Mouse (Mus musculus) bone marrow, adult 2 months (tissue): ENCODE data around the gene Olfr247. TPM values are rescaled to one million over a fixed set of nuclear protein-coding genes. Genes with fewer than 3 reads are reported as not detected.
"Not testable (repeated sequence)": the region's sequence is repeated elsewhere in the genome, so short reads cannot be mapped to it uniquely, and the experiment has no call there.

Experiments
- H3K27ac ChIP-seq: fragments of 200-500 bp; 2 replicates; pipeline ENCODE4 v1.5.1; 2012; ENCODE audit warnings: low read depth, mild to moderate bottlenecking, control low read depth, inconsistent platforms, low read length; ENCODE audit not compliant: control insufficient read depth, poor library complexity, insufficient read depth
- H3K4me1 ChIP-seq: fragments of 200-500 bp; 2 replicates; pipeline ENCODE4 v1.6.1; 2011; ENCODE audit warnings: low read length; ENCODE audit not compliant: control insufficient read depth, insufficient read depth
- H3K4me3 ChIP-seq: fragments of 200-500 bp; replicated peaks from 2 replicates; pipeline ENCODE3; 2011; ENCODE audit warnings: mild to moderate bottlenecking, low read depth, low read length, control low read depth; ENCODE audit not compliant: control insufficient read depth
- CTCF ChIP-seq: fragments of 200-500 bp; IDR thresholded peaks from 2 replicates; pipeline ENCODE4 v1.5.1; 2011; ENCODE audit warnings: low read length, control low read depth; ENCODE audit not compliant: control insufficient read depth, insufficient read depth
- POLR2A ChIP-seq: fragments of 200-500 bp; IDR thresholded peaks from 2 replicates; pipeline ENCODE4 v1.6.1; 2011; ENCODE audit warnings: low read depth, mild to moderate bottlenecking, control low read depth, low read length, borderline replicate concordance; ENCODE audit not compliant: control insufficient read depth
- WGBS: fragments of 180-500 bp; shearing (Covaris S2); methylation state at CpG from one replicate; pipeline ENCODE4 v1.1.7; 2018; 5-methylcytosine and 5-hydroxymethylcytosine counted together
- polyA plus RNA-seq: library from polyadenylated mRNA; stranded (reverse); fragments of >200 nt; gene quantifications from 2 replicates; pipeline ENCODE4 v1.2.4, GENCODE M21; 2011; ENCODE audit warnings: low replicate concordance; ENCODE audit not compliant: missing spikeins, insufficient read depth, insufficient read length

Gene Olfr247
- polyA plus RNA-seq, result not detected in 2 replicates

DNA sequence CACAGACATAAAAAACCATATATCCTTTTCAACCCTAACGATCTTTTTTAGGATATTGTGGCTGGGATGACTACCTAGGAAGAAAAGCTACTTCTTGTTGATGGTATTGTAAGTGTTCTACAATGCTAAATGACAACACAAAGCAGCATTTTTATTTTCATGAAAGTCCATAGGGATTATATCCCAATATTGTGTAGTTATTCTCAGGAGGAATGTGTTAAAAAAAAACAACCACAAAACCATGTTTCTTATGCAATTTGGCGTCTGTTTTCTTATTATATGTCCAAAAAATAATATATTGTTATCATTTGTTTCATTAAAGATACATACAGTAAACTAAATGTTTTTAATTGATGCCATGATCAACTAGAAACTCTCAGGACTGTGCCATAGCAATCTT, at the start of gene Olfr247:
Olfr247 (minus strand) TSS at position 101 of the 400 bp plus-strand sequence.
- not testable (repeated sequence) for H3K27ac ChIP-seq, H3K4me3 ChIP-seq, H3K4me1 ChIP-seq
- WGBS, result no CpG with 5 or more reads among the region's 2 CpGs

DNA sequence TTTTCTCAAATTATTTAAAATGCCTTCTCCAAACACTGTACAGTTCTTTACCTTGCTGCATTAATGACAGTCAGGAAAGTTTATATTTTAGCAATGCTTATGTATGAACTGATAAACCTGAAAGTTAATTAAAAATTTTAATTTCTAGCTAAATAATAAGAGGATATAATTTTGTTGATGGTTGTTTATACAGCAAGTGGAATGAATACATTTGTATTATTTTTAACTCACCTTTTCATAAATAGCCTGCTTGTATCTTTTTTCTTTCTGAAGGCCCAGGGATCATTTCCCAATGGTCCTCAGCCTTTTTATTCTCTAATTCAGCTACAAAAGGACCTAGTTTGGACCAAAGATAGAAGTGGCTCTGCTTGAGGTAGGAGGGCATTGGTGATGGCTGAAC, 36.4 kb upstream of the Olfr247 start, which contains the start of gene Olfr820:
Olfr820 (plus strand) TSS at position 301 of the 400 bp plus-strand sequence.
- Histone ChIP-seq H3K4me1 (no peaks in the 10 kb centered on the region), H3K4me3 (no peak within 1 kb of the TSS), H3K27ac (no peak within 1 kb of the TSS)
- TF ChIP-seq CTCF, result no peak
- TF ChIP-seq POLR2A, result no peak

DNA sequence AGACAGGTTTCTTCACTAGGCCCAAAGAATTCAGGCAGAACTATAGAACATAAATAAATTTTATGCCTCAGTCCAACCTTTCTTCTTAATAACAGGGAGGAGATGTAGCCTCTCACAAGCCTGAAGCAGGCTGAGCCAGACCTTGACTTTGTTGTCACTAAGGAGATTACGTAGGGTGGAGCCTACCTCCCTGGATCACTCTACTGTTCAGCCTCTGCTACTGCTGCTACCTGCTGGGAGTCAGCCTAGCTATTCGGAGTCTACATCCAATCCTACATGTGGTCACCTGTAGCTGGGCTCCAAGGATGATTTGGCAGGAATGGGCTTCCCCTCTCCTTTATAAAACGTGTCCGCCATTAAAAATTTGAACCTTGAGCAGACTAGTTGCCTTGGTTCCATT, 29.4 kb upstream of the Olfr247 start:
- H3K4me1 ChIP-seq, H3K27ac ChIP-seq, H3K4me3 ChIP-seq: not testable (repeated sequence)
- 83% methylated on average over 4 of the region's 4 CpGs for WGBS

DNA sequence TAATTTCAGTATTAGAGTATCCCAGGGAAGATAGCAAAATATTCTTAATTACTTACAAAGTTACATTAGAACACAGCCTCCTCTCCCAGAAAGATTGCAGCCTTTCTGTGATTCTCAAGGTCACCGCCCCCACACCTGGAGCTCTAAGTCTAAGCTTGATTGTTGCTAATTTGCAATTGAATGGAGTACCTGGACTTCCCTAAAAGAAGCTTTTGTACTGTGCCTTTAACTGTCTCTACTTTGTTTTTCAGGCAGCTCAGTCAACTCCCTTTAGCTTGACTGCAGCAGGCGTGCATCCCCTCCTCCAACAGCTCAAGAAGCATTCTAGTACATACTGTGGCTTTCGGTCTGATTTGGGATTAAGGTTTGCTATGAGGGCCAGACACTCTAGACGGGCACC, 28.2 kb upstream of the Olfr247 start:
- not testable (repeated sequence) for H3K27ac ChIP-seq, H3K4me3 ChIP-seq, H3K4me1 ChIP-seq
- WGBS, result 71% methylated on average over 4 of the region's 4 CpGs

DNA sequence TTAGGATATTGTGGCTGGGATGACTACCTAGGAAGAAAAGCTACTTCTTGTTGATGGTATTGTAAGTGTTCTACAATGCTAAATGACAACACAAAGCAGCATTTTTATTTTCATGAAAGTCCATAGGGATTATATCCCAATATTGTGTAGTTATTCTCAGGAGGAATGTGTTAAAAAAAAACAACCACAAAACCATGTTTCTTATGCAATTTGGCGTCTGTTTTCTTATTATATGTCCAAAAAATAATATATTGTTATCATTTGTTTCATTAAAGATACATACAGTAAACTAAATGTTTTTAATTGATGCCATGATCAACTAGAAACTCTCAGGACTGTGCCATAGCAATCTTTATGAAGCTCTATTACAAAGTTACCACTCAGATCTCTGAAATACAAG, 9.0 kb upstream of the Olfr247 start, which contains the start of gene Gm10310:
Gm10310 (minus strand) TSS at position 101 of the 400 bp plus-strand sequence.
- WGBS, result no CpG with 5 or more reads among the region's 1 CpGs

DNA sequence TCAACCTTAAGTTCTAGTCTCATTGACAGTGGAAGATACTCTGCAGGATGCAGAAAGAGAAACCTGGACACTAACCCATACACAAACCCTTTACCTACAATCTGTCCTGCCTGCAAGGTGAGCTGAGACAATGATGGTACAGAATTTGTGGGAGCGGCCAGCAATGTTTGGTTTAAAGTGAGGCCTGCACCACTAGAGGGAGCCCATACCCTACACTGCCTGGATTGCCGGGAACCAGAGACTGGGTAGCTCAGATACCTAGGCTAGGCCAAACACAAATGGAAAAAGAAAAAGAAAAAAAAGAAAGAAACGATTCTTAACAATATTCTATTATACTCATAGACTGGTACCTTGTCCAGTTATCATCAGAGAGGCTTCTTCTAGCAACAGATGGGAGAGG, 5.9 kb upstream of the Olfr247 start:
- H3K27ac ChIP-seq, H3K4me3 ChIP-seq, H3K4me1 ChIP-seq: not testable (repeated sequence)
- no CpG with 5 or more reads among the region's 3 CpGs for WGBS

More for the DNA sequence above, 9.0 kb upstream of the Olfr247 start, which contains the start of gene Gm10310:
- not testable (repeated sequence) for H3K27ac ChIP-seq, H3K4me3 ChIP-seq, H3K4me1 ChIP-seq

DNA sequence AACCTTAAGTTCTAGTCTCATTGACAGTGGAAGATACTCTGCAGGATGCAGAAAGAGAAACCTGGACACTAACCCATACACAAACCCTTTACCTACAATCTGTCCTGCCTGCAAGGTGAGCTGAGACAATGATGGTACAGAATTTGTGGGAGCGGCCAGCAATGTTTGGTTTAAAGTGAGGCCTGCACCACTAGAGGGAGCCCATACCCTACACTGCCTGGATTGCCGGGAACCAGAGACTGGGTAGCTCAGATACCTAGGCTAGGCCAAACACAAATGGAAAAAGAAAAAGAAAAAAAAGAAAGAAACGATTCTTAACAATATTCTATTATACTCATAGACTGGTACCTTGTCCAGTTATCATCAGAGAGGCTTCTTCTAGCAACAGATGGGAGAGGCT, 2.9 kb downstream of the Olfr247 start:
- not testable (repeated sequence) for H3K4me1 ChIP-seq, H3K27ac ChIP-seq, H3K4me3 ChIP-seq
- no CpG with 5 or more reads among the region's 3 CpGs for WGBS

DNA sequence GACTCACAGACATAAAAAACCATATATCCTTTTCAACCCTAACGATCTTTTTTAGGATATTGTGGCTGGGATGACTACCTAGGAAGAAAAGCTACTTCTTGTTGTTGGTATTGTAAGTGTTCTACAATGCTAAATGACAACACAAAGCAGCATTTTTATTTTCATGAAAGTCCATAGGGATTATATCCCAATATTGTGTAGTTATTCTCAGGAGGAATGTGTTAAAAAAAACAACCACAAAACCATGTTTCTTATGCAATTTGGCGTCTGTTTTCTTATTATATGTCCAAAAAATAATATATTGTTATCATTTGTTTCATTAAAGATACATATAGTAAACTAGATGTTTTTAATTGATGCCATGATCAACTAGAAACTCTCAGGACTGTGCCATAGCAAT, 8.8 kb downstream of the Olfr247 start, which contains the start of gene Olfr819:
Olfr819 (minus strand) TSS at position 101 of the 400 bp plus-strand sequence.
- H3K27ac ChIP-seq, H3K4me1 ChIP-seq, H3K4me3 ChIP-seq: not testable (repeated sequence)
- 60% methylated on average over 2 of the region's 2 CpGs for WGBS

DNA sequence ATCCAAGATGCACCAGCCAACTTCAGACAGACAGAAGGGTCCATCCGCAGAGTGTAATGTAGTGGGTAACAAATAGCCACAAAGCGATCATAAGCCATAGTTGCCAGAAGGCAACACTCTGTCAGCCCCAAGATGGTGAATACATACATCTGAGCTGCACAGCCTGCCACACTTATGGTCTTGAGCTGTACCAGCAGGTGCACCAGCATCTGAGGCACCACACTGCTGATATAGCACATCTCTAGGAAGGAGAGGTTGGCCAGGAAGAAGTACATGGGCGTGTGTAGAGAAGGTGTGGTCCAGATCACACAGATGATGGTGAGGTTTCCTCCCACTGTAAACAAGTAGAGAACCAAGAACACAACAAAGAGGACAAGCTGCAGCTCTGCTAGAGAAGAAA, 9.7 kb downstream of the Olfr247 start:
- not testable (repeated sequence) for H3K4me3 ChIP-seq, H3K27ac ChIP-seq, H3K4me1 ChIP-seq
- WGBS, result 82% methylated on average over 2 of the region's 3 CpGs

DNA sequence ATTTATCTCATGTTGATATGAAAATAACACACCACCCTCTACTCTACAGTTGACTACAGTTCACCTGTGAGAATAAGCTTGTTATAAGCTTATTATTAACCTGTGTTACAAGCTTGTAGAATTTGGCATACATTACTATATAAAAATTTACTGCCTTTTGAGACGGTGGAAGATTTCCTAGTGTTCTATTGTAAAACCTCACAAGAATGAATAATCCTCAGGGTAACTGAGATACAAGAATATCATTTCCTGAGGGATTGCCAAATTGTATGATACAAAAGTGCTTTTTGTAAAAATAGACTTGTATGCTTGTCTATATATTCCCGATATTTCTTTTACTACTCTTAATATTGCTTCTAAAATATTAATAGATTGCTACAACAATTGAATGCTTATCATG, 26.9 kb downstream of the Olfr247 start, which contains the start of gene Olfr818:
Olfr818 (minus strand) TSS at position 101 of the 400 bp plus-strand sequence.
- TF ChIP-seq CTCF (no peak), POLR2A (no peak)
- no peaks in the 10 kb centered on the region for H3K4me1 ChIP-seq
- WGBS, result 82% methylated on average over 2 of the region's 2 CpGs
- no peak within 1 kb of the TSS for H3K27ac ChIP-seq
- no peak within 1 kb of the TSS for H3K4me3 ChIP-seq

Other genes with a start within 250 kb of the Olfr247 start
- gene Olfr805, start 246.8 kb downstream of the Olfr247 start, polyA plus RNA-seq, result 0.61 TPM in 1 of 2 replicates, not detected in the other
- not detected in 2 replicates for gene Olfr806, start 234.2 kb downstream of the Olfr247 start, polyA plus RNA-seq
- not detected in 2 replicates for gene Olfr807, start 218.3 kb downstream of the Olfr247 start, polyA plus RNA-seq
- gene Olfr808, start 210.7 kb downstream of the Olfr247 start, polyA plus RNA-seq, result not detected in 2 replicates
- gene Olfr809, start 201.5 kb downstream of the Olfr247 start, polyA plus RNA-seq, result not detected in 2 replicates
- gene Olfr810, start 181.2 kb downstream of the Olfr247 start, polyA plus RNA-seq, result not detected in 2 replicates
- not detected in 2 replicates for gene Olfr811, start 171.7 kb downstream of the Olfr247 start, polyA plus RNA-seq
- not detected in 2 replicates for gene Olfr812, start 130.0 kb downstream of the Olfr247 start, polyA plus RNA-seq
- gene Olfr813, start 120.8 kb downstream of the Olfr247 start, polyA plus RNA-seq, result not detected in 2 replicates
- gene Olfr814, start 96.3 kb downstream of the Olfr247 start, polyA plus RNA-seq, result not detected in 2 replicates
- gene Olfr815, start 70.3 kb downstream of the Olfr247 start, polyA plus RNA-seq, result not detected in 2 replicates
- not detected in 2 replicates for gene Olfr816, start 60.5 kb downstream of the Olfr247 start, polyA plus RNA-seq
- not detected in 2 replicates for gene Olfr818, start 27.0 kb downstream of the Olfr247 start, polyA plus RNA-seq
- not detected in 2 replicates for gene Olfr819, start 8.9 kb downstream of the Olfr247 start, polyA plus RNA-seq
- gene Gm10310, start 8.9 kb upstream of the Olfr247 start, polyA plus RNA-seq, result 0.27 TPM in 1 of 2 replicates, not detected in the other
- not detected in 2 replicates for gene Olfr820, start 36.5 kb upstream of the Olfr247 start, polyA plus RNA-seq
- not detected in 2 replicates for gene Olfr821, start 54.2 kb upstream of the Olfr247 start, polyA plus RNA-seq
- not detected in 2 replicates for gene Olfr822, start 95.1 kb upstream of the Olfr247 start, polyA plus RNA-seq
- gene Olfr823, start 139.2 kb upstream of the Olfr247 start, polyA plus RNA-seq, result not detected in 2 replicates
- gene Olfr824, start 153.9 kb upstream of the Olfr247 start, polyA plus RNA-seq, result not detected in 2 replicates
- gene Olfr825, start 190.6 kb upstream of the Olfr247 start, polyA plus RNA-seq, result not detected in 2 replicates
- not detected in 2 replicates for gene Olfr826, start 208.0 kb upstream of the Olfr247 start, polyA plus RNA-seq
- not detected in 2 replicates for gene Olfr827, start 238.3 kb upstream of the Olfr247 start, polyA plus RNA-seq